Mouse (Mus musculus): ENCODE data around the gene Safb2. TPM values are rescaled to one million over a fixed set of nuclear protein-coding genes. Genes with fewer than 3 reads are reported as not detected.
"Not testable (repeated sequence)": the region's sequence is repeated elsewhere in the genome, so short reads cannot be mapped to it uniquely, and the experiment has no call there.

Gene Safb2
- total RNA-seq (2021), result 100 to 1,000 TPM in 1 of 2 experiments, 10 to 100 TPM in 1; 79.8 to 124 TPM
- long read RNA-seq, experiment 1, transcript Safb2-201 (21 exons, 3,277 nt), result major isoform, 10 of 50 reads
- long read RNA-seq, experiment 1, transcript Safb2-207 (2 exons, 572 nt), result minor isoform, 5 of 50 reads
- long read RNA-seq, experiment 1, partial matches to known transcripts, result 17 of 50 reads
- long read RNA-seq, experiment 1, other reads (novel, unspliced or antisense), result 17 of 50 reads
- long read RNA-seq, experiment 2, transcript Safb2-201 (21 exons, 3,277 nt), result major isoform, 10 of 43 reads
- long read RNA-seq, experiment 2, partial matches to known transcripts, result 16 of 43 reads
- long read RNA-seq, experiment 2, other reads (novel, unspliced or antisense), result 17 of 43 reads

- peak; percentile 100 for DNase-seq
Measured at GRCm38 (mm10) chr17:56584257-56585130, at the start of gene Safb2, which contains the start of gene Safb. Gene Safb2 (minus strand): TSS chr17:56584585. Gene Safb (plus strand): TSS chr17:56584825.

- DNase-seq, result peak; percentile 53
Measured at GRCm38 (mm10) chr17:56634023-56634422, 49.6 kb upstream of the Safb2 start.

- no peak for DNase-seq
Measured at GRCm38 (mm10) chr17:56631807-56632206, 47.4 kb upstream of the Safb2 start.

GRCm38 (mm10) chr17:56629800-56630781, 45.7 kb upstream of the Safb2 start:
- not testable (repeated sequence) for DNase-seq

- peak; percentile 47 for DNase-seq
Measured at GRCm38 (mm10) chr17:56627530-56628277, 43.3 kb upstream of the Safb2 start, which contains the start of gene Catsperd. Gene Catsperd (plus strand): TSS chr17:56628143.

GRCm38 (mm10) chr17:56626754-56627470, 42.5 kb upstream of the Safb2 start, which contains the start of gene Lonp1:
Gene Lonp1 (minus strand): TSS chr17:56626887.
- DNase-seq, result peak; percentile 98

- DNase-seq, result peak; percentile 28
Measured at GRCm38 (mm10) chr17:56626260-56626659, 41.9 kb upstream of the Safb2 start.

DNA sequence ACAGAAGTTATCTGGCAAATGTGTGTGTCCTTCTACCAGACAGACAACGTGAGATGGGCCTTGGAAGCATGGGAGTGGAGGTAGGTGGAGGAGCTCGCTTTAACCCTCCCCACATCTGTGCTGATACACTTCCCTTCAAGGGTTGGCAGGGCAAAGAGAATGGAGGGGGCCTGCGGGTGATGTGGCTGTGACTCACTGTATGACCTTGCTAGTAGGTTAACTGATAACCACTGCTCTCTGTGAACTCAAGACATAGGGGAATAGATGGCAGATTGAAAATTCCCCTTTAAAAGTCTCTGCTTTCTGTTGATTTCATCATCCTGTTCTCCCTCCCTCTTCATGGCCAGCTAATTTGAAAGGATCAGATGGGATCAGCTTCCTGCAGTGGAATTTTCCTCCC, 41.1 kb upstream of the Safb2 start:
- DNase-seq, result peak; percentile 62

- no peak for DNase-seq
Measured at GRCm38 (mm10) chr17:56617628-56618027, 33.2 kb upstream of the Safb2 start.

DNA sequence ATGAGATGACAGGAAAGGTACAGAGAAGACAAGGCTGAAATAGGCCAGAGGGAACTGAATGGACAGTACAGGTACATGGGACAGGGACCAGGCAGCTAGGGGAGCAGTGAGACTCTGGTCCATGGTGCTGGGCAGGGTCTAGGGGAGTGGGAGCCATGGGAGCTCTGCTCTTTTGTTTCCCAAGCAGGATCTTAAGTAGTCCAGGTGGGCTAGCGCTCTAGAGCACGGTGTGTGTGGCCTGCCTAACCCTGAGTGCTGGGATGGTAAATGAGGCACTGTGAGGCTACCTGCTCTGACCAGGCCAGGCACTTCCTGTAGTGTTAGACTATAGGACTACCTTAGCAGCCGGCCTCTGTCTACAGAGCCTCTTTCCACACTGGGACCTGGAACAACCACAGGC, 32.3 kb upstream of the Safb2 start:
- DNase-seq, result no peak

GRCm38 (mm10) chr17:56615792-56616191, 31.4 kb upstream of the Safb2 start:
- DNase-seq, result no peak

DNA sequence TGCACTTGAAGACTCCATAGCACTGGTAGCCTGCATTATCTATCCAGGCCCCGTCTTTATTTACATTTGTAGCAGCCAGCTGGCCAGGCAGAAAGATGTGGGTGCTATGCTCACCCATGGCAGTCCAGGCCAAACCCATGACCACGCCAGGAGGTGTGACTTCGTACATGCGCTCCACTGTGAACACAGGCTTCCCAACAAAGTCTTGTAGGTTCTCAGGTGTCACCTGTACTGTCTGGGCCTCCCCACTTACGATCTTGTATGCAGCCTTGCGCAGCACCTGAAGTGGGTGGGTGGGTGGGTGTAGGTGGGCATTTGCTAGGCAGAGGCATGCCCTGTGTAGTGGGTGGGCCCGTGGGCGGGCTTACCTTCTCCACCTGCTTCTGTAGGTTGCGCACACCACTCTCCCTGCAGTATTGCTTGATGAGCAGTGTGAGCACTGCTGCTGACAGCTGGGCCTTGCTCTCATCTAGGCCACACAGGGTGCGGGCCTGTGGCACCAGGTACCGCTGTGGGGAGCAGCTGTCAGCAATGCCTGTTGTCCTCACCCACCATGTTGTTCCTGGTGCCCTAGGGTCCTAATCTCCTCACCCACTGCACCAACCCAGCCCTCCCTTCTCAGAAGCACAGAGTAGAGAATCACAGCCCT, 30.9 kb upstream of the Safb2 start:
- no peak for DNase-seq

GRCm38 (mm10) chr17:56614391-56615135, 30.2 kb upstream of the Safb2 start:
- DNase-seq, result peak; percentile 65

DNA sequence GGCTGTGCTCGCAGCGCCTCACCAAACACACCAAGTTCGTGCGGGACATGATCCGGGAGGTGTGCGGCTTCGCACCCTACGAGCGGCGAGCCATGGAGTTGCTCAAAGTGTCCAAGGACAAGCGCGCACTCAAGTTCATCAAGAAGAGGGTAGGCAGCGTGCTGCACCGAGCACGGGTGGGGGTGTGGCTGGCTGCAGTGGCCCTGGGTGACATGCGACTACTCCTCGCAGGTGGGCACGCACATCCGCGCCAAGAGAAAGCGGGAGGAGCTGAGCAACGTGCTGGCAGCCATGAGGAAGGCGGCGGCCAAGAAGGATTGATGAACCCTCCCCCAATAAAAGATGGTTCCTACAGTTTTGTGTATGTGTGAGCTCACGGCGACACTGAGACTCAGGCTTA, 29.5 kb upstream of the Safb2 start:
- DNase-seq, result peak; percentile 62

DNA sequence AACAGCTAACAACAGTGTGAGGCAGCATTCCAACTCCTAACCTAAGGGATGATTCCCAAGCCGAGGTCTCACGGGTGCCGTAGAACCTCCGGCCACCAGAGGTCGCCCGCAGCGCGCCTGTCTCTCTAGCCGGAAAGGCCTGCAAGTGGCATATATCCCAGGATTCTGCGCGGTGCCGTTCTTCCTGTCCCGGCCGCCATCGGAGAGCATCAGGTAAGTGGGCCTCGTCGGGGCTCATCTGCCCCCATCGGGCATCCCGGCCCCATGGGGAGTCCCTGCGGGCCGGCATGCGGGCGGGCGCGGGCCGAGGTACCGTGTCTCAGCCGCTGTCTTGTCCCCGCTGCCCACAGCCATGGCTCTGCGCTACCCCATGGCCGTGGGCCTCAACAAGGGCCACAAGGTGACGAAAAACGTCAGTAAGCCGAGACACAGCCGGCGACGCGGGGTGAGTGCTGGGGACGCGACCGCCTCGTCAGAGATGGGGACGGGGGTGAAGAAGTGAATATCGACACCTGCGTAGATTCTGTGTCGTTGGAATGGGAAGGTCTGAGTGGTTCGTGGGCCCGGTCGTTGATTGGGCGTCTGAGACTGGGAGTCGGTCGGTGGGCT, 29.0 kb upstream of the Safb2 start, which contains the start of gene Rpl36:
Gene Rpl36, plus strand, starts transcription at position 181 of the 609 bp plus-strand sequence.
- peak; percentile 98 for DNase-seq

DNA sequence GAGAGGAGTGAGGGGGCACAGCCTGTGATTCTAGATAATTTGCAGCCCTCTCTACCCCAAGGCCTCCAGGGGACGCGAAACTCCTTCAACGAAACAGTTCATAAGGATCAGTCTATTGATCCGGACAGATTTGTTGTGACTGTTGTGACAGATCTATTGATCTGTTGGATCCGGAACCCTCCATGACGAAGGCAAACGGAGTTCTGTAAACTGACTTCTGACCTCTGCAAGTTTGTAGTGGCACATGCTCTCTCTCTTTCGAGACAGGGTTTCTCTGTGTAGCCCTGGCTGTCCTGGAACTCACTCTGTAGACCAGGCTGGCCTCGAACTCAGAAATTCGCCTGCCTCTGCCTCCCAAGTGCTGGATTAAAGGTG, 28.2 kb upstream of the Safb2 start:
- DNase-seq, result not testable (repeated sequence)

- DNase-seq, result peak; percentile 62
Measured at GRCm38 (mm10) chr17:56611861-56612564, 27.6 kb upstream of the Safb2 start.

GRCm38 (mm10) chr17:56611323-56611722, 26.9 kb upstream of the Safb2 start:
- no peak for DNase-seq
